Mouse (Mus musculus): ENCODE data around the gene Fth1. TPM values are rescaled to one million over a fixed set of nuclear protein-coding genes. Genes with fewer than 3 reads are reported as not detected.

The Fth1 gene
- polyA plus RNA-seq, 1 experiment from 2014 or later: 3,783 TPM

DNA sequence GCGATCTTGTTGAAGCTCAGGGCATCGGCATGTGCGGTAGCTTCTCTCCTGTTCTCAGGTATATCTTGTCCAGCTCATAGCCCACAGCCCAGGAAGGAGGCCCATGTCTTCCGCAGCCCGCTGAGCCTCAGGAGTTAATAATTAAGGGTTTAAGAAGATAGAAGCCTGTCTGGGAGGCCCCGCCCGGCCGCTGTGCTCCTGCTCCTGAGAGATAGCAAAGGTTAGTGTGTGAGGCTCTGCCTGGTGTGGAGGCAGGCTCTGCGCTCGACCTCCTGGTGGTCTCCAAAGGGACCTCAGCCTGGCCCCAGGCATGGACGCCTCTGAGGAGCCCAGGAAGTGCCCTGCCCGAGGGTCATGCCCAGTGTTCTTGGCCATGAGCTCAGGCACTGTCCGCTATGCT is 34.4 kb downstream of the Fth1 start:
- DNase-seq (ENCODE audit: low spot score): no peak
- Histone ChIP-seq H3K4me1 (ENCODE audit: insufficient read depth, low read depth, low read length) (peaks cover 23% of the 10 kb centered on the region), H3K9me3 (ENCODE audit: low read length) (no peaks in the 10 kb centered on the region), H3K27me3 (replicated peaks; ENCODE audit: insufficient read depth, low read length) (no peaks in the 10 kb centered on the region), H3K36me3 (ENCODE audit: insufficient read depth, low read length) (no peaks in the 10 kb centered on the region), H3K27ac (ENCODE audit: low read length) (no peak overlapping the region), H3K4me3 (ENCODE audit: low read depth, low read length) (no peak overlapping the region), H3K4me2 (replicated peaks; ENCODE audit: low read depth, low read length) (no peak overlapping the region), H3K9ac (replicated peaks; ENCODE audit: low read depth) (no peak overlapping the region)
- no peak for ATAC-seq
- 68% methylated on average over 13 of the region's 13 CpGs for WGBS
- TF ChIP-seq EP300 (IDR thresholded peaks at IDR 0.05): no peak
- no peak for TF ChIP-seq CTCF (IDR thresholded peaks at IDR 0.05)

DNA sequence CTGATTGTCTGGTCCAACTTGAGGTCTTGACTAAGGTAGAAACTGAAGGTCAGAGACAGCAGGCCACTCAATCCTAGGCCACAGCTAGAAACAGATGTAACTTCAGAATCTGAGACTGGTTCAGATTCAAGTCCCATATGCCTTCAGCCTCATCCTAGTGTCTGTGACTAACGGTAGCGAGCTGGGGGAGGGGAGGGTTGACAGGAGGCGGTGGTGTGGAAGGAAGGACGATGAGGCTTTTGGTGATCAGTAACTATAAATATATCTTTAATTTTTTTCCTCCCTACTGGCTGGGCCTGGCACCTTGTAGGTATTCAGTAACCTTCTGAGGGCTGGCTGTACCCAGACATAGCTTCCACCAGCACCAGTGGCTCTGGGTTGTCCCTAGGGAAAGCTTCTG is 35.0 kb downstream of the Fth1 start:
- WGBS: 78% methylated on average over 4 of the region's 4 CpGs
- Histone ChIP-seq H3K27me3 (replicated peaks; ENCODE audit: insufficient read depth, low read length) (no peaks in the 10 kb centered on the region), H3K9ac (replicated peaks; ENCODE audit: low read depth) (no peak overlapping the region), H3K9me3 (ENCODE audit: low read length) (no peaks in the 10 kb centered on the region), H3K4me1 (ENCODE audit: insufficient read depth, low read depth, low read length) (peaks cover 23% of the 10 kb centered on the region), H3K36me3 (ENCODE audit: insufficient read depth, low read length) (no peaks in the 10 kb centered on the region), H3K27ac (ENCODE audit: low read length) (no peak overlapping the region), H3K4me3 (ENCODE audit: low read depth, low read length) (no peak overlapping the region), H3K4me2 (replicated peaks; ENCODE audit: low read depth, low read length) (no peak overlapping the region)
- TF ChIP-seq EP300 (IDR thresholded peaks at IDR 0.05): no peak
- no peak for TF ChIP-seq CTCF (IDR thresholded peaks at IDR 0.05)
- DNase-seq (ENCODE audit: low spot score) (no peak), ATAC-seq (no peak)

DNA sequence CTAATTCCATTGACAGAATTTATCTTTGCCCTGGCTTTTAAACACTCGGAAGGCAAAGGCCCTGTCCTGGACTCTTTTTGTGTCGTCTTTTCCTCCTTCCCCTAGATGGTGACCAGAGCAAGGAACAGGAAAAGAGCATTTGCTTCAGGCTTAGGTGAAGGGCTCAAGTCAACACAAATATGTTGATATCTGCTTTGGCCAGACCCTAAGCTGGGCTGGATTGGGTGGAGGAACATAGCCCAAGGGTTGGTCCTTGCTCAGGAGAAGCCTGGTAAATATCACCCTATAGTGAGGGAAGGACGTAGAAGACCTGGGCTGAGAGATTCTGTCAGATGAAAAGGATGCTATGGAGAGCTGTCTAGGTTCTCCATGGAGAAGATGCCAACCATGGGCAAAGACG is 35.8 kb downstream of the Fth1 start:
- H3K9me3 ChIP-seq (ENCODE audit: low read length): no peaks in the 10 kb centered on the region
- no peak for ATAC-seq
- H3K36me3 ChIP-seq (ENCODE audit: insufficient read depth, low read length): no peaks in the 10 kb centered on the region
- no peak overlapping the region for H3K4me3 ChIP-seq (ENCODE audit: low read depth, low read length)
- H3K27me3 ChIP-seq (replicated peaks; ENCODE audit: insufficient read depth, low read length): no peaks in the 10 kb centered on the region
- 90% methylated on average over 4 of the region's 4 CpGs for WGBS
- peaks cover 23% of the 10 kb centered on the region for H3K4me1 ChIP-seq (ENCODE audit: insufficient read depth, low read depth, low read length)
- TF ChIP-seq EP300 (IDR thresholded peaks at IDR 0.05) (no peak), CTCF (IDR thresholded peaks at IDR 0.05) (no peak)
- H3K9ac ChIP-seq (replicated peaks; ENCODE audit: low read depth): no peak overlapping the region
- no peak overlapping the region for H3K4me2 ChIP-seq (replicated peaks; ENCODE audit: low read depth, low read length)
- no peak for DNase-seq (ENCODE audit: low spot score)
- no peak overlapping the region for H3K27ac ChIP-seq (ENCODE audit: low read length)

DNA sequence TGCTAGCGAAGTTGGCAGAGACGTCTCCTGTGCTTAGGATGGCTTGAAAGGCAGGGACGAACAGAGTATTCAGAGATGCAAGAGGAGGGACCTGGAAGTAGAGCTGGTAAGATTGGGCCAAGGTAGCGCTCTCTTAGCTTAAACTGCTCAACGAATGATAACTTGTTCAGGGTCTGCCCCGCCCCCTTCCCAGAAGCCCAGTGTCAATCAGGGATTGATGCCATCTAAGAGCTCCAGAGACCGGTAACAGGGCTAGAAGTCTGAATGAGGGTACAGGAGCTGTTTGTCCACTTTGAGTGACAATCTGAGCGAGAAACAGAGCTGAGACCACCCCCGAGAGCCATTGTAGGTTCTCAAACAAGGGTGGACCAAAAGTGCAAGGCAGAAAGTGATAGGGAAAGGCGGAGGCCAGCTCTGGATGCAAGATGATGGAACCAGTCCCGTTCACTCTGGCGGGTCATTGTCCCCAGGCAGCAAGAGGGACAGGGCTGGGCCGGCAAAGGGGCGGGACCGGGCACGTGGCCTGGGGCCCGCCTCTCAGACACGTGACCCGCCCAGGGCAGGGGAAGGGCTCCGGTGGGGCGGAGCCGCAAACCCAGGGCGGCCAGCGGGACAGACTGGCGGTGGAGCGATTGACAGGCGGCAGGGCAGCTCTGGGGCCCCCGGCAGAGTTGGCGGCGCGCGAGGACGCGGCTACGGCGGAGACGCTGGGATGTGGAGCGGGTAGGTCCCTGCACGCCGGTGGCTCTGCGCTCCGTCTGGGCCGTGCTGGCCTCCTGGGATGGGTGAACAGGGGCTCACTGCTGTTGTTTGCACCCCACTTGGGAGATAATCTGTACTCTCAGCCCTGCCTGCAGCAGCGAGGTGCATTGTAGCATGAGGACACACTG is 37.5 kb downstream of the Fth1 start:
- ATAC-seq (peak; percentile 98), DNase-seq (ENCODE audit: low spot score) (peak; percentile 95)
- Histone ChIP-seq H3K4me2 (replicated peaks; ENCODE audit: low read depth, low read length) (peak overlapping the region; percentile 90), H3K4me3 (ENCODE audit: low read depth, low read length) (peak overlapping the region; percentile 54), H3K27me3 (replicated peaks; ENCODE audit: insufficient read depth, low read length) (no peaks in the 10 kb centered on the region), H3K36me3 (ENCODE audit: insufficient read depth, low read length) (no peaks in the 10 kb centered on the region), H3K9me3 (ENCODE audit: low read length) (no peaks in the 10 kb centered on the region), H3K9ac (replicated peaks; ENCODE audit: low read depth) (peak overlapping the region; percentile 44), H3K4me1 (ENCODE audit: insufficient read depth, low read depth, low read length) (peaks cover 29% of the 10 kb centered on the region), H3K27ac (ENCODE audit: low read length) (peak overlapping the region; percentile 63)
- 6% methylated on average over 44 of the region's 44 CpGs for WGBS
- TF ChIP-seq CTCF (IDR thresholded peaks at IDR 0.05) (peak; percentile 15; the same call in 1 of the 2 replicates), EP300 (IDR thresholded peaks at IDR 0.05) (no peak)

DNA sequence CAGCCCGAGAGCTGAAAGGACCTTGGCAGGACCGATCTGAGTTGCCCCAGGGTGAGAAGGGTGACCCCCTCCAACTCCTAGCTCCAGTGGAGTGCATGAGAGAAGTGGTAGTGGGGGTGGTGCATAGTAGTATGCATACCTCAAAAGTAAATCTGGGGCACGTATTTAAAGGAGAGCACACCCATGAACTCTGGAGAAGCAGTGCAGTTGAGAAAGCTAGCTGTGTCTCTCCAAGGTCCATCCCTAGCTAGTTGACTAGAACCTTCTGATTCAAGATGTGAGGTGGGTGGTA is 38.1 kb downstream of the Fth1 start:
- peaks cover 30% of the 10 kb centered on the region for H3K4me1 ChIP-seq (ENCODE audit: insufficient read depth, low read depth, low read length)
- ATAC-seq (peak; percentile 52), DNase-seq (ENCODE audit: low spot score) (no peak)
- no peaks in the 10 kb centered on the region for H3K9me3 ChIP-seq (ENCODE audit: low read length)
- no peaks in the 10 kb centered on the region for H3K27me3 ChIP-seq (replicated peaks; ENCODE audit: insufficient read depth, low read length)
- TF ChIP-seq EP300 (IDR thresholded peaks at IDR 0.05) (no peak), CTCF (IDR thresholded peaks at IDR 0.05) (no peak)
- H3K4me2 ChIP-seq (replicated peaks; ENCODE audit: low read depth, low read length): peak overlapping the region; percentile 90
- 3% methylated on average over 3 of the region's 3 CpGs for WGBS
- peak overlapping the region; percentile 54 for H3K4me3 ChIP-seq (ENCODE audit: low read depth, low read length)
- H3K36me3 ChIP-seq (ENCODE audit: insufficient read depth, low read length): no peaks in the 10 kb centered on the region
- peak overlapping the region; percentile 63 for H3K27ac ChIP-seq (ENCODE audit: low read length)
- peak overlapping the region; percentile 44 for H3K9ac ChIP-seq (replicated peaks; ENCODE audit: low read depth)

DNA sequence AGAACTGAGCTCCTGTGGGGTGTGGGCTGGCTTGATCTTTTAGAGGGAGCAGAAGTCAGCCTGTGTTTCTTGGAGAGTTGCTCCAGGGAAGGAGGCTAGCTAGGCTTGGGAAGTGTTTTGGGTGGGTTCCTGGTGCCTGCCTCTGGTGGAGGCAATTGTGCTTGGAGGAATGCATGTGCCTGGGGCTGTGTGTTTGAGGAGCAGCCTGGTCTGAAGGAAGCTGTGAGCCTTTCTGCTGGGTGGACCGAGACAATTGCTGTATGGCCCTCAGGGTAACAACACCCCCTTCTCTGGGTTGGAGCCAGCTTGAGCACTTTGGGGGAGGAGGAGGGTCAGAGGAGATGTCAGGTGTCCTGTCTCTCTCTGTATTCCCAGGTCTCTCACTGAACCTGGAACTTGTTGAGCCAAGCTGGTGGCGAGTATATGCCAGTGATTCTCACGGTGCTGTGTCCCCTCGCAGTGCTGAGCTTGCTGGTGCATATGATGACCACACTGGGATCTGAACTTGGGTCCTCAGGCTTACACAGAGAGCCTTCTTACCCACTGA is 38.9 kb downstream of the Fth1 start:
- H3K9me3 ChIP-seq (ENCODE audit: low read length): no peaks in the 10 kb centered on the region
- H3K36me3 ChIP-seq (ENCODE audit: insufficient read depth, low read length): no peaks in the 10 kb centered on the region
- H3K4me3 ChIP-seq (ENCODE audit: low read depth, low read length): peak overlapping the region; percentile 54; the same call in 1 of the 2 replicates
- no peaks in the 10 kb centered on the region for H3K27me3 ChIP-seq (replicated peaks; ENCODE audit: insufficient read depth, low read length)
- H3K9ac ChIP-seq (replicated peaks; ENCODE audit: low read depth): peak overlapping the region; percentile 44; the same call in 1 of the 2 replicates
- no peak overlapping the region for H3K27ac ChIP-seq (ENCODE audit: low read length)
- no peak for DNase-seq (ENCODE audit: low spot score)
- TF ChIP-seq CTCF (IDR thresholded peaks at IDR 0.05): no peak
- 48% methylated on average over 4 of the region's 4 CpGs for WGBS
- no peak for ATAC-seq
- H3K4me2 ChIP-seq (replicated peaks; ENCODE audit: low read depth, low read length): peak overlapping the region; percentile 90
- peaks cover 27% of the 10 kb centered on the region for H3K4me1 ChIP-seq (ENCODE audit: insufficient read depth, low read depth, low read length)

Data from lung, postnatal 0 days (tissue).